Mouse (Mus musculus): ENCODE measurements around the gene Ap5z1.

- TF ChIP-seq POLR2A (IDR thresholded peaks at IDR 0.05; ENCODE audit: borderline replicate concordance, extremely low read depth, low read depth, low read length) (no peak), CTCF (IDR thresholded peaks at IDR 0.05; ENCODE audit: insufficient read depth, low read length) (no peak)
Observed at GRCm38 (mm10) chr5:142443514-142443913, 20.2 kb upstream of the Ap5z1 start.

Measured in lung, adult 2 months (tissue).